Mouse (Mus musculus): Measurements from ENCODE around the gene Chrnb4. TPM values are rescaled to one million over a fixed set of nuclear protein-coding genes. Genes with fewer than 3 reads are reported as not detected.

Chrnb4 gene
- under 1 TPM in 1 of 2 experiments, not detected in 1; 0.12 TPM for total RNA-seq (2023)

GRCm38 (mm10) chr9:55048211-55048880 is at the start of gene Chrnb4:
Gene Chrnb4 (minus strand): TSS chr9:55048779.

DNA sequence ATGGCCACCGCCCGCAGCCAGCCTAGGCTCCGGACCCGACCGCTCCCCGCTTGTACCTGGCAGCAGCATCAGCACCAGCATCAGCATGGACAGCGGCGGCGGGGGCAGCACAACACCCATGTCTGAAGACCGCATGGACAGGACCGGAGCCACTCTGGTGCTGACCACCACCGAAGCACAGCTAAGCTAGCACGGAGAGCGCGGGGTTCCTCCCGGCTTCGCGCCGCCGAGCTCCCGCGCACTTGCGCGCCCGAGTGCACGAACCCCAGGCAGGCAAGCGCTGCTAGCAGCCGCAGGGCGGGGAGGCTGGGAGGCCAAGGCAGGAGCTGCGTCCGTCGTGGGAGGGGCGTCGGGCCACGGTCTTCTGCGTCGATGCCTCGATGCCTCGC is 22.3 kb downstream of the Chrnb4 start, which contains the start of gene Chrna3:
TSS of gene Chrna3 (minus strand) at position 288 of the 389 bp plus-strand sequence.

DNA sequence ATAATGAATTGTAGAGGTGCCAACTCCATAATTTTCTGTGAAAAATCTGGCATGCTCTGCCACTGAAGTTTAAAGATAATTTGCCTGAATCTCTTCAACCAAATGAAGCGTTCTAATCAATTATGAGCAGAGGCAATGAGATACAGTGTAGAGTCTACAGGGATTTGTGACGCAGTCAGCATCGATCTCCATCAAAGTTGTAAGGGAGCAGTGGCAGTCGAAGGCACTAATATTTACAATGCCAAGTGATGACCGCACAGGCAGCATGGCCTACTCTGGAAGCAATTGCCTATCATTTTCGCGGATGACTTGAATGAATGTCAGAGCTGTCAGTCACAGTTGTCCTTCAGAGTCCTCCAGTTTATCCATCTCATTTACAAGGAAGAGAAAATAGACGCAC is 67.9 kb downstream of the Chrnb4 start, which contains the start of gene Chrna5:
TSS of gene Chrna5 (plus strand) at position 207 of the 400 bp plus-strand sequence.

Other genes starting within 250 kb of the Chrnb4 start
- 10 to 100 TPM; 33.0 to 35.0 TPM for gene Ireb2, start 185.0 kb downstream of the Chrnb4 start, total RNA-seq (2023)
- gene Hykk, start 131.5 kb downstream of the Chrnb4 start, total RNA-seq (2023): under 1 TPM; 0.37 to 0.61 TPM
- gene Psma4, start 98.0 kb downstream of the Chrnb4 start, total RNA-seq (2023): 100 to 1,000 TPM; 113 to 114 TPM
- not detected for gene AY074887, start 97.8 kb downstream of the Chrnb4 start, total RNA-seq (2023)
- not detected for gene Chrna5, start 67.9 kb downstream of the Chrnb4 start, total RNA-seq (2023)
- not detected for gene Chrna3, start 22.2 kb downstream of the Chrnb4 start, total RNA-seq (2023)
- gene Ube2q2, start 100.1 kb upstream of the Chrnb4 start, total RNA-seq (2023): 10 to 100 TPM; 42.1 to 46.4 TPM
- 10 to 100 TPM; 35.0 to 39.0 TPM for gene Fbxo22, start 160.1 kb upstream of the Chrnb4 start, total RNA-seq (2023)